Mouse (Mus musculus) hematopoietic stem cell, adult 5-6 weeks (primary cell): ENCODE measurements around the gene Wfdc5. TPM values are rescaled to one million over a fixed set of nuclear protein-coding genes. Genes with fewer than 3 reads are reported as not detected.

Source experiments
- ATAC-seq, 2 experiments: fragments of 125-278 bp in 1 of 2; replicated peaks in 1 of 2; 2 replicates each; pipeline ENCODE4 v1.8.0; 2016 to 2017; ENCODE audit warnings: inconsistent platforms in 2 of 2, mild to moderate bottlenecking in 2 of 2, moderate number of reproducible peaks in 2 of 2, low read depth in 1 of 2, moderate TSS enrichment in 1 of 2; ENCODE audit not compliant: low FRiP score in 2 of 2, poor library complexity in 2 of 2, severe bottlenecking in 2 of 2, insufficient read depth in 1 of 2, low TSS enrichment in 1 of 2
- total RNA-seq: library from RNA; stranded (forward); fragments of 172-1452, 232-1000 nt; gene quantifications from 2 replicates; pipeline ENCODE4 v1.2.3, GENCODE M21; 2017

The Wfdc5 gene
- total RNA-seq, 1 experiment from 2014 or later: not detected

- ATAC-seq: no peak
These were observed 36.0 kb downstream of the Wfdc5 start for GRCm38 (mm10) chr2:164146556-164146955.

GRCm38 (mm10) chr2:164144541-164144940, 38.0 kb downstream of the Wfdc5 start:
- no peak for ATAC-seq

- ATAC-seq: no peak
These were observed 38.5 kb downstream of the Wfdc5 start for GRCm38 (mm10) chr2:164144025-164144424.

GRCm38 (mm10) chr2:164142021-164142420, 40.5 kb downstream of the Wfdc5 start:
- no peak for ATAC-seq

GRCm38 (mm10) chr2:164137754-164138153, 44.8 kb downstream of the Wfdc5 start:
- ATAC-seq: no peak

- no peak for ATAC-seq
These were observed 46.1 kb downstream of the Wfdc5 start for GRCm38 (mm10) chr2:164136393-164136792.

- no peak for ATAC-seq
These were observed 47.2 kb downstream of the Wfdc5 start for GRCm38 (mm10) chr2:164135367-164135766.

- ATAC-seq: no peak
These were observed 48.0 kb downstream of the Wfdc5 start for GRCm38 (mm10) chr2:164134563-164134962.

- ATAC-seq: no peak
These were observed 51.0 kb downstream of the Wfdc5 start for GRCm38 (mm10) chr2:164131586-164131985.

GRCm38 (mm10) chr2:164128576-164129411, 53.7 kb downstream of the Wfdc5 start:
- ATAC-seq: no peak

GRCm38 (mm10) chr2:164127297-164127696, 55.2 kb downstream of the Wfdc5 start:
- ATAC-seq: no peak

- no peak for ATAC-seq
These were observed 56.0 kb downstream of the Wfdc5 start for GRCm38 (mm10) chr2:164126533-164126955.

Other genes starting within 250 kb of the Wfdc5 start
- gene Ywhab, start 187.8 kb downstream of the Wfdc5 start, total RNA-seq: 66.2 and 87.0 TPM in 2 replicates
- 0.05 and 0.13 TPM in 2 replicates for gene Pabpc1l, start 157.3 kb downstream of the Wfdc5 start, total RNA-seq
- 163 and 235 TPM in 2 replicates for gene Stk4, start 112.4 kb downstream of the Wfdc5 start, total RNA-seq
- gene Tomm34, start 111.6 kb downstream of the Wfdc5 start, total RNA-seq: 44.8 and 46.7 TPM in 2 replicates
- gene Kcns1, start 11.6 kb downstream of the Wfdc5 start, total RNA-seq: 0.38 and 2.3 TPM in 2 replicates
- gene Wfdc12, start 7.9 kb upstream of the Wfdc5 start, total RNA-seq: not detected in 2 replicates
- gene Wfdc15a, start 17.4 kb upstream of the Wfdc5 start, total RNA-seq: not detected in 2 replicates
- gene Wfdc15b, start 38.9 kb upstream of the Wfdc5 start, total RNA-seq: not detected in 2 replicates
- gene Svs2, start 55.7 kb upstream of the Wfdc5 start, total RNA-seq: not detected in 2 replicates
- not detected in 2 replicates for gene Svs3b, start 73.9 kb upstream of the Wfdc5 start, total RNA-seq
- not detected in 2 replicates for gene Svs4, start 95.7 kb upstream of the Wfdc5 start, total RNA-seq
- not detected in 2 replicates for gene Svs3a, start 106.5 kb upstream of the Wfdc5 start, total RNA-seq
- not detected in 2 replicates for gene Svs6, start 134.0 kb upstream of the Wfdc5 start, total RNA-seq
- not detected in 2 replicates for gene Svs5, start 150.0 kb upstream of the Wfdc5 start, total RNA-seq
- 5.4 and 12.8 TPM in 2 replicates for gene Slpi, start 206.4 kb upstream of the Wfdc5 start, total RNA-seq
- gene Rbpjl, start 220.4 kb upstream of the Wfdc5 start, total RNA-seq: not detected in 2 replicates
- gene Matn4, start 222.4 kb upstream of the Wfdc5 start, total RNA-seq: 0.31 TPM in 1 of 2 replicates, not detected in the other